Mouse (Mus musculus) ovary, postnatal 36 days (tissue): ENCODE results near the gene Cnot2.

Source experiments
- DNase-seq: peaks from one replicate; pipeline ENCODE4 v3.0.0; 2022; ENCODE audit warnings: low spot score, mixed read lengths

Gene Cnot2

DNA sequence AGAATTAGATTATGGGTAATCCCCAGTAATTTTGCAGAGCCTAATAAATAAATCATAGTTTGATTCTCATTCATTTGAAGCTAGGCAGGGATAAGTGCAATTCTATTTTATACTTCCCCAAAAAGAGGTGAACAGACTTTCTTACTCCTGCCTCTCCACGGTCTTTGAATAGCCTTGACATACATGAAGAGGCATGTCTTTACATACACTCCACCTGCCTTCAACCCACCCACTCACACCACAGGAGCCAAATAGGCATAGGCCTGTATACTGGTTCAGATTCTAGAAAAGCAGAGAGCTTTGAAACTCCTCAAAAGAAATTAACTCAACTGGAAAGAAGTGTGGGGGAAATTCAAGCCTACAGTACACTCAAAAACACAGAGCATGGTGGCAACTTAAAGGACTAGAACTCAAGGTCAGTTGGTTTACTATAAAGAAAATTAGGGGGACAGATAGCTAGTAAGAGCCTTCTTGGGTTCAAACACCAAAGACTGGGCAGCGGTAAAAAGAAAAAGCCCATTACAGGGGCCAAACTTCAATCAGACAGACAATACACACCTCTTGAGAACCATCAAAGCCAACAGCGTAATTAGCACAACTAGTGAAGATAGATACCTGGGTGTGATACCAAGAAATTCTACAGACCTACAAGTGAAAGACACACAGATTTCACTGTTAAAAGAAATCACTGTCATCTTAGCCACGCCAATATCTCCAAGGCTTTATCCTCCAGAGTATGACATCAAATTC is 18.4 kb downstream of the Cnot2 start:
- DNase-seq = no peak

DNA sequence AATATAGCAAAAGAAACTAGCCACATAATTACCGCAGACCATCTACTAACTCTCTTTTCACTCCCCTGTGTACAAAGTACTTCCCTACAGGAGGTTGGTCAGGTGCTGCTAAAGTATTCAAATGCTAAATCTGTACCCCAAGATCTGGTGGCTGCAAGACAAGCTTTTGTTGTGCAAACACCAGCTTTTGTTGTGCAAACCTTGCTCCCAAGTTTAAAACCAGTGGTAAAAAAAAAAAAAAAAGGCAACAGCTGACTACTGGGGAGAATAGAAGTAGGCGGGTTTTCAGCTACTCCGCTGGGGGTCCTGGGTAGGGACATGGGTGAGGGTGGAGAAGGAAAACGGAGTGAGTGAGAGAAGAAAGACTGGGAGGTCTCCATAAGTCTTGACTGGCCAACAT is 19.1 kb downstream of the Cnot2 start:
- no peak for DNase-seq

DNA sequence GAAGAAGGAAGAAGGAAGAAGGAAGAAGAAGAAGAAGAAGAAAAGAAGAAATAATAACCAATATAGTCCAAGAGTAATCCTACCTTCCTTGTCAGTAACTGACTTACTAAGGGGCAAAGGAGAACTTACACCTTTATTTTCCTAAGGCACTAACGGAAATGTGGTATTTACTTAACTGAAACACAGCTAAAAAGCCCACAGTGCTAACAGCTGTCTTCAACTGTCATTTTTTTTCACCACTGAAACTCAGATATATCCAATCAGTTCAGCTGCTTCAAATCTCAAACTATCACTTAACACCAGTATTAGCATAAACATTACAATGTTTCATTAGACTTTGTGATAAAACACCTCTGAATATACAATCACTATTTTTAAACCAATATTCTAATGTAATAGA is 22.1 kb downstream of the Cnot2 start:
- DNase-seq = no peak

DNA sequence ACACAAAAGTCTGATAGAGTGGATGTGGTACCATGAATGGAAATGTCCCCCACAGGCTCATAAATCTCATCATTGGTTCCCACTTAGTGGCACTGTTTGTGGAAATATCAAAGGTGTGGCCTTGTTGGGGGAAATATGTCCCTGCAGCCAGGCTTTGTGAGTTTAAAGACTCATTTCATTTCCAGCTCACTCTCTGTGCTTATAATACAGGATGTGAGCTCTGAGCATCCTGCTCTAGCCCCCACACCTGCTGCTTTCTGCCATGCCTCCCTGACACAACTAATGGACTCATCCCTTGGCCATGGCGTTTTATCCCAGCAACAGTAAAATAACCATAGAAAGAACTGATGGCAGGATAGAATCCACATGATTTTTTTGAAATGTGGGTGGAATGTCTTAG is 24.1 kb downstream of the Cnot2 start:
- DNase-seq = no peak

DNA sequence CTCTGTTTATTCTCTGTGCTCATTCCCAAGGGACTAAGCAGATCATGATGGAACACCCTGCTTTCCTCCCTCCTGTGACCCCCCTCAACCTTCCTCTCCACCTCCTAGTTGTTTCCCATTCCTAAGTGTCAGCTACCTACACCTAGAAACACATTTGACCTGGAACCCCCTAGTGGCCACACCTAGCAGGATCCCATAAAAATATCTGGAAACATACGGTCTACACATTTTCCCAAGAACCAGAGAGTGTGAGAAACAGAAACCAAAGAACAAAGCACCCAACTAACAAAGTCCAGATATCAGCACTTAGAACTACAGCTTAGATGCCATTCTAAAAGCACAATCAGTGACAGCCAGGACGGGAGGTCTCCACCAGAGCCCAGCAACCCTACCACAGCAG is 26.9 kb downstream of the Cnot2 start:
- no peak for DNase-seq

DNA sequence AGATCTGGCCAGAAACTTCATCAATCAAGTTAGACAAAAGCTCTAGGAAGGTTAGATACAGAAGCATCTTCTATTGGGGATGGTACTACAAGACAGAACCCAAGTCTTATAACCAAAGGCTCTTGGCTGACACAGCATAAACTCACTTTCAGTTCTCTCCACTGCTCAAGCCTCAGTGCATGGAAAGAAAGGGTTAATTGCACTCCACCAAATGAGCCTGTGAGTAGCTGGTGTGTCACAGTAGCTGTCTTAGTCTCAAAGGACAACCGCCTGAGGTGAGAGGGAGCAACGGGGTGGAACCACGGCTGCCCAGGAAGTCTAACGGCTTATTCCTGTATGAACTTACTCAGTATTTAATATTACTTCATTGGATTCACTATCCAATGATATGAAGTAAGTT is 33.4 kb downstream of the Cnot2 start:
- DNase-seq = no peak

DNA sequence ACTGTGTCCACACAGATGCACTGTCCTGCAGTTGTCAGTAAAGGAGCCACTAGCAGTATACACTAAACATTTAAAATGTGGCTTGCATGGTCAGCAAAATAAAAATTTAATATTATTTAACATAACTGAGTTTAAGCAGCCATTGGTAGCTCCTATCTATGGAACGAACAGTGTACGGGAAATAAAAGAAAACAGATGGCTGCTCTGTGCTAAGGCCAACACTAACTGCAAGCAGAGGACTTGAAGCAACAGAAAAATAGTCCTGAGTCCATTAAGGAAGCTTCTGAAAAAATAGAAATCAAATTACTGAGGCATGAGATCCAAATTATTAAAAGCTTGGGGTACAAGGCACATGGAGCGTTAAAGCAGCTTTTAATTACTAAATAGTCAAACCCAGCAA is 35.1 kb downstream of the Cnot2 start:
- no peak for DNase-seq

DNA sequence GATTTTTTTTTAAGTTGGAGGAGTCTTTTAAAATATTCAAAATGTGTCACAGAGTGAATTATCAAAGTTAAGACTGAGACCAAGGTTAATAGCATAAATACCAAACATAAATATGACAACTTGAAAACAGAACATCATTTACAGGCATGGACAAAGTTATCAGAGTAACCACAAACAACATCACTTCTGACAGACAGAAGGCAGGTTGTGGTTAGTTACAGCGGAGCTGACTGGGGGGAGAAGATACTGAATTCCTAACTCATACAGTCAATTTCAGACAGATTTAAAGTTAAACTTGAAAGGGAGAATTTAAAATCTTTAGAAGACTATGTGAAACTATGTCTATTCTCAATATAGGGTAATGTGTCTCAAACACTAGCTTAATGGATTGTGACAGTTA is 38.2 kb downstream of the Cnot2 start:
- no peak for DNase-seq

DNA sequence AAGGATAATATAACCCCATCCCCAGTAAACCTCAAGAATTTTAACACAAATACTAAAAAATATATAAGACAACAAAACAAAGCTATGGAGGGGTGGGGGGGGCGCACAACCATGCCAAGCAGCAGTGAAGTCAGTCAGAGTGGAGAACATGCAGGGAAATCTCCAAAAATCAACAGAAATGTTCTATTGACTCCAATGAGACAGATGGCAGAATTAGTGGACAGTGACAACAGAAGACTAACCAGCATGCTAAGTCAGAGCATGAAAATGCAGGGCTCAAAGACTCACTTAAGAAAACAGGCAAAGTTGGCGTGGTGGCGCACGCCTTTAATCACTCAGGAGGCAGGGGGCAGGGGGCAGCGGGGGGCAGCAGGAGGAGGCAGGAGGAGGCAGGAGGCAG is 40.6 kb downstream of the Cnot2 start:
- DNase-seq = no peak

DNA sequence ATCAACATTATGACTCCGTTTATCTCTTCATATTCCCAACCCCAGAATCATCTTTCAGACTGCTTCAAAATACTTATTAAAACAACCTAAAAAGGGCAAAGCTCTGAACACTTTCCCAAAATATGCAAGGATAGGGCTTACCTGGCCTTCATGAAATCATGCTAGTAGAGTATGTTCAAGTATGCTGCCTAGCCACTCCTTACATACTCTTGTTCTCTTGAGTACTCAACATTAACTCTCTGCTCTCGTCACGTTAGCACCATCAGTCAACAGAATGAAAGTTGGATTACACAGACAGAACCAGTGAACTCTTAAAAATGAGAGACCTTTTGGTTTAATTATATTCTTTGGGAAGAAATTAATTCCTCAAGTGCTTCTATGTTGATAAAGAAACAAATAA is 43.8 kb downstream of the Cnot2 start:
- no peak for DNase-seq

DNA sequence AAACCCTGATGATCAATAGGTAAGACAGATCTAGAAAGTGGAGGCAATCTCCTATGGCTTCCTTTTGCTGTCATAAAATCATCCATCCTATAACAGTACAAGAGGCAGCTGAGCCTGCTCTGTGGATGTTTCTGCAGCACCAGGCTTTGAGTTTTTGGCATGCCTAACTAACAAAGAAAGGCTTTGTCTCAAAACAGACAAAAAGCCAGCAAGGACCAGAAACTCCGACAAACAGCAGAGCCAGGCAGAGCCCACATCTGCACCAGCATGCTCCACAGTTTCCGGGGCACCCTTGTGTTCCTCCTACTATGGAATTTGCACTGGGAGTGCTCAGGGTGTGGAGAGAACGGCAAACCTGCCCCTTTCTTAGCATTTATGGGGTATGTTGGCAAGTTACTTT is 47.0 kb downstream of the Cnot2 start:
- DNase-seq = no peak

DNA sequence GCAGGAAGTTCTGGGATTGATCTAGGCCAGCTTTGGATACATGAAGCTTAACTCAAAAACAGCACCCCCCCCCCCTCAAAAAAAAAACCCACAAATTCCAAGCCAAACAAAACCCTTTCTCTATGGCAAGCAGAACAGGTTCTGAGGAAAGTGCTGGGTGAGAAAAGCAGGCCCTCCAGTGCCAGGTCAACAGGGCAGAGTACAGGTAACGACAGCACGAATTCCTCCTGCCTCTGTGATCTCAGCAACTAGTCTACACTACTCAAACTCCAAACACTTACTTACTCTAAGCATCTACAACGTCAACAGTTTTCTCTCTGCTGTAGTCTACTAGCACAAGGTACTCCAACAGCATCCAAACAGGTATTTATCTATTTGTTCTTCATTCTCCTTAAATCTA is 48.8 kb downstream of the Cnot2 start:
- DNase-seq = no peak

DNA sequence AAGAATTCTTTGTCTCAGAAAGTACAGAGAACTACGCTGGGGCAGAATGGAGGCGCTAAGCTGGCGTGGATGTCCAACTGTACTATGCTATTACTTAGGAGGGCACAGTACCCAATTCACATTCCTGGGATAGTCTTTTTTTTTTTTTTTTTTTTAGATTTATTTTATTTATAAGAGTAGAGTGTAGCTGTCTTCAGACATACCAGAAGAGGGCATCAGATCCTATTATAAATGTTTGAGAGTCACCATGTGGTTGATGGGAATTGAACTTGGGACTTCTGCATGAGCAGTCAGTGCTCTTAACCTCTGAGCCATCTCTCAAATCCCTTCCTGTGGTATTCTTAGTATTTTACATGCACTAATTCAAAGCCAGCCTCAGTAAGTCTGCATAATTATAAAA is 50.2 kb downstream of the Cnot2 start:
- DNase-seq = no peak

DNA sequence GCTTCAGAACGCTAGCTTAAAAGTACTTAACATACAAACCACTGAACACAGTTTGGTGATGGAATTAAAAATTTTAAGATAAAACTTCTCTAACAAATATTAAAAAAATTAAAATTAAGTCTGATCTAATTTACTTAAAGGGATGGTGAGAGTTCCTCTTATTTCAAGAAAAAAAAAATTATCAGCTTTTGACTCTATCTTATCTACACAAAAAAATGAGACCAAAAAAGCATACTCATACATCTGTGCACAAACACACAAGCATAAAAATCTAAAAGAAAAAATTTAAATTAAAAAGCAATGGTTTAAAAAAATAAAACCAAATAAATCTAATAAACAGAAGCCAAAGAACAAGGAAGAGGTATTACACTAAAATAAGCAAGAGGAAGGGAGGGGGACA is 61.7 kb downstream of the Cnot2 start:
- DNase-seq = no peak

DNA sequence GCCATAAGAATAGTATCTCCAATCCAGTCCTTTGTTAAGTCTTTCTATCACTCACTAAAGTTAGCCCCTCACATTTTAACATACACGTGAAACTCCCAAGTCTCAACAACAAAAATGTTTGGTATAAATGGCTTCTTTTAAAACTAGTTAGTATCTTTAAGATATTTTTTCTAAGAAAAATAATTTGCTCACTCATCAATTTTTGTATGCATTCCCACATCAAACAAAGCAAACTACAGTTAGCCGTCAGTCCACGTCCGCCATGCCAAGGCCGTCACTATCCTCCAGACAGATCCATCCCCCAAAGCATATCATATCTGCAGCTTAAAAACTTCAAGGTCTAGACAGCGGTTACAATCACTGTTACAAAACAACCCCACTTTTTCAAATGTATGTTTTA is 65.7 kb downstream of the Cnot2 start:
- no peak for DNase-seq

DNA sequence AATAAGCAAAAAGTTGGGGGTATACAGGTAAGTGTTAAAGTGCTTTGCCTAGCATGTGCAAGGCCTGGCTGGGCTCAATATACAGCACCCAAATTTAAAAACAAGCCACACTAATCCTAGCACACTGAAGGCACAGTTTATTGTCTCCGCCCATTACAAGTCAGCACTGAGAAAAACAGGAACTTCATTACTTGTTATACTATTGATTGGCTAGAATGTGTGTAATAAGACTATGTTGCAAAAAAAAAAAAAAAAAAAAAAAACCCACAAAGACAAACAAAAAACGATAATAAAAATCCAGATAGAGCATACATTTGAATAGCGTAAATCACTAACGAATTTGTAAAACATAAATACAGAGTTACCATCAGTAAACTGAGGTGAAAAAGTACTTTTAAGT is 66.2 kb downstream of the Cnot2 start:
- DNase-seq = no peak

DNA sequence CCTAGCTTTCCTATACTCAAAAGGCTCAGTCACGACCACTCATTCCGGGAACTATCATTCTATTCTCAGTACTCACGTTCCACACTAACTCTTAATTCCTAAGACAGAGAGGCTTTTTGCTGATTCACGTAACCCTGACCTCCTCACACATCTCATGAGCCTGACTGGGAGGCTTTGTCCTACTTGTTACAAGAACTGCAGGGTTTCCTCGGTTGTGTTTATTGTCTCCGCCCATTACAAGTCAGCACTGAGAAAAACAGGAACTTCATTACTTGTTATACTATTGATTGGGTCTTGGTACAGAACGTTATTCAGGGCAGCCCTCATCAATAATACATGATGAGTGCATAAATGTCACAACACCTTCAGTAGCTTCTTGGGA is 68.1 kb downstream of the Cnot2 start:
- no peak for DNase-seq

DNA sequence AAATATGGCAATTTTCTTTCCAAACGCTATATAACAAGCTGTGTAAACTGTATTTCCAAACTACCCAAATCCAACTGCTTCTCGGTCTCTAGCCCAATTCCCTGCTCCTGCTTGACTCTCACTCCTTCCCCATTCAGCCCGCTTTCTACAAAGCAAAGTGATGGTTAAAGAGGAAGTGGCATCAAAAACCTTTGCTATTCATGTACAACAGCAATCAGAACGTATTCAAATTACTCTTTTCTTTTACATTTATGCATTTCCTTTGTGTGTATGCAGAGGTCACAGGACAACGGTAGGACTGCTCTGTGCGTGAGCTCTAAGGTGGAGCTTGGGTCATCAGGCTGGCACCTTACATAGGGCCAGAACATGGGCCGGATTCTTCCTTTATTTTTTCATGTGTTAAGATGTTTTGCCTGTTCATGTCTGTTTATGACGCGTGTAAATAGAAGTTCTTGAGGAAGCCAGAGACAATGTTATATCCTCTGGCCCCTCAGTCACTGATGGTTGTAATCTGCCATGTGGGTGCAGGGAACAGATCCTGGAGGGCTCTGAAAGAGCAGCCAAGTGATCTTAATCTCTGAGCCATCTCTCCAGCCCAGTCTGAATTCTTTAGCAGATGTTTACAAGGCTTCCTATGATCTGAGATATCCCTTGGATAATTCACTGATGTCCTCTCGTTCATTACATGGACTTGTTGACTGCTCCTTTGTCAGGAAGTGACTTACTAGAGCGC is 68.6 kb downstream of the Cnot2 start:
- no peak for DNase-seq

DNA sequence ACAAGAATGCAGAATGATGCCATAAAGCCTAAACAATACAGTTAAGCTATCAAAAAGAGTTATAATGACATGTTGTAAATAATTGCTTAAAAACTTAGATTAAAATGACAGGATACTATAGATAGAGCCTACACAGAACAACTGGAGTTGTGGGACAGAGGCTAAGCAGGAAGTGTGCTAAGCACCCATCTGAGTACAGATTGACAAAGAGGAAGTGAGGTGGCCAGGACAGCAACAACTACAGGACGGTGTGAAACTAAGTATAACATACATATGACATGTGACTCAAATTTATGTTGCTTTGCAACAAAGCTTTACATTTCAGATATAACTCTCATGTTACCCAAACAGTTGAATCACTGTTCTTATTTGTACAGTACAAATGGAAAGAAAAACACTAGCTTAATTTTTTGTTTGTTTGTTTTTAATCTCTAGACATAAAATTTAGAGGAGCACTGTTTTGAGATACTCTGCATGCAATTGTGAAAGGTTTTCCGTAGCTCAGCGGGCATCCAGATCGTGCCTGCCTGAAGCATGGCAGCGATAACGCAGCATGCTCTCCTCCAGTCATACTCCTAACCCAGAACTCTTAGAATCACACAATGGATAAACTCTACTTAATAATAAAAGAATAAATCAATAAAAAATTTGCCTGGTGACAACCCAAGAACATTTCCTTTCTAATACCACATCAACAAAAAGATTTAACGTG is 75.9 kb downstream of the Cnot2 start:
- DNase-seq = no peak

DNA sequence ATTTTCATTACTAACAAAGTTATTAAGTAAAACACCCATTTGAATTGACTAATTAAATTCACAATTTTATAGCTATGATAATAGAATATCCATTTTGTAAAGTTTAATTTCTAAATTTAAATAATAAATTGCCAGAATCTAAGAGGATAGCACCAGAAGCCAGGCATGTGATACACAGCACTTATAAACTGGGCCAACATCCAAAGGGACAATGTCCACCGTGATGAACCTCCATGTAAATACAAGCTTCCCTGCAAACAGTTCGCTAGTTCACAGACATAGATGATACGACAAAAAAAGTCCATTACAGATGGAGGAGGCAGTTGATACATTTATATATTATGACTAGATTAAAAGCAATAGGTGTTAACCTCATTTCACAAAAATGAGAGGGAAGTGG is 88.5 kb downstream of the Cnot2 start:
- DNase-seq = no peak

DNA sequence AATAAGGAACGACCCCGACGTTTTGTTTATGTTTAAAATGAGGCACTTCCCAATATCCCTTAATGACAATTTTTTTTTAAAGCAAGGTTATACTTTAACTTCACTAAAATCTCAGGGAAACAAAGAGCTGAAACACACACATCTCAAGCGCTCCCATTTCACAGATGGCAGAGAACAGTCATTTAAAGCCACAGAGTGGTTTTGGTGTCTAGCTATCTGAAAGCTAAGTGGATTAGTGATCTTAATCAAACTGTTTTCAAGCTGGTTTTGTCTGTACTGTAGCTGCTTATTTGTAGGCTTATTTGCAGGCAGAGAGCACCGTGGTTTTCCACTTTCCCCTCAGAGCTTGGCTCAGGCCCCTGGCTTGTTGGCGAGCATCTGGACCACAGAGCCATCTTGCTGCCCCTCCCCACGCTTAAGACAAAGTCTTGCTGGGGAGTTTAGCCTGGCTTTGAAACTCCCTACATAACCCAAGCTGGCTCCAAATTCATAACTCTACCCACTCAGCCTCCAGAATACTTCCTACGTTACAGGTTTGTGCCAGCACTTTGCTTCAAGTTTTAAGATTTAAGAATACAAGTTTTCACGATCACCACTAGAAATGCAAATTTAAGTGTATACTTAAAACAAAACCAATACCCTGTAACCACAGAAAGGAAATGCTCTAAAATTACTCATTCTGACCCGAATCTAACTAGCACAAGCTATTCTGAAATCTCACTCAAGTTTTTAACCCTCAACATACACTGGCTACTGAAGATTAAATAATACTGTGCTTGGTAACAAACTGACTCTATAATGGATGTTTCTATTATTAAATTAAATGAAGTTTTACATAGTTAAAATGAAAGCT is 94.2 kb downstream of the Cnot2 start:
- no peak for DNase-seq

DNA sequence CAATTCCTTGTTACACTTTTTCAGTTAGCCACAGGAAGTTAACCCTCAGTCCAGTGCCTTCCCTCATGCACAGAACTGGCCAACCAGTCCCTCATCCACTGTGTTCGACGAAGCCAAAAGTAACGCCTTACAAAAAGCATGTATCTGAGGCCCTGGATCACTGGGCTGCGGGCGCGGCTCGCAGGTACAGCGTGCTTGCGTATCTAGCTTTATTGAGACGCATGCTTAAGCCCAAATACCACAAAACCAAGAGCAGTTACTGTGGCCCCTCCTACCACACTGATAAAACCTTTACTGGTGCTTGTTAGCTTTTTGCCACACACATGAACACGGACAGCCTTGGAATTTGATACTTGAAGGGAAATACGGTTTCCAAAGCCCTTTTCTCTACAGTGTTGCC is 99.4 kb downstream of the Cnot2 start:
- DNase-seq = no peak
